Mouse (Mus musculus) spleen, adult 2 months (tissue): ENCODE measurements around the gene Tas2r144.

ENCODE experiments used
- CTCF ChIP-seq: fragments of 200-500 bp; IDR thresholded peaks from 2 replicates; pipeline ENCODE4 v1.5.1; 2011; ENCODE audit warnings: mild to moderate bottlenecking, inconsistent platforms; ENCODE audit not compliant: insufficient read depth, insufficient read length, insufficient replicate concordance; ENCODE audit errors: extremely low read depth
- POLR2A ChIP-seq: fragments of 200-500 bp; IDR thresholded peaks from 2 replicates; pipeline ENCODE4 v1.6.1; 2011; ENCODE audit warnings: low read depth, low read length, inconsistent platforms

GRCm38 (mm10) chr6:42253103-42253502 is 38.0 kb downstream of the Tas2r144 start:
- TF ChIP-seq CTCF (no peak), POLR2A (no peak)
